Mouse (Mus musculus) intestine, embryonic 16.5 days (tissue): ENCODE data around the gene Olfr988. TPM values are rescaled to one million over a fixed set of nuclear protein-coding genes. Genes with fewer than 3 reads are reported as not detected.
"Not testable (repeated sequence)": the region's sequence is repeated elsewhere in the genome, so short reads cannot be mapped to it uniquely, and the experiment has no call there.

Experiments used
- ATAC-seq: fragments of 200-750 bp; cut with Nextera tagmentation; 2 replicates; pipeline ENCODE4 v1.8.0; 2017; ENCODE audit warnings: moderate TSS enrichment, moderate library complexity
- H3K27ac ChIP-seq: fragments of 300-500 bp; sonication (generic); 2 replicates; pipeline ENCODE4 v1.5.1; 2014; ENCODE audit warnings: mild to moderate bottlenecking, low read length
- H3K27me3 ChIP-seq: fragments of 300-500 bp; sonication (generic); replicated peaks from 2 replicates; pipeline ENCODE4 v1.6.1; 2014; ENCODE audit warnings: low read length, control low read depth, mixed read lengths; ENCODE audit not compliant: control insufficient read depth, insufficient read depth
- H3K36me3 ChIP-seq: fragments of 300-500 bp; sonication (generic); 2 replicates; pipeline ENCODE4 v1.6.1; 2014; ENCODE audit warnings: low read length, control low read depth; ENCODE audit not compliant: control insufficient read depth, insufficient read depth
- H3K4me1 ChIP-seq: fragments of 300-500 bp; sonication (generic); 2 replicates; pipeline ENCODE4 v1.6.1; 2014; ENCODE audit warnings: low read length, control low read depth, mixed read lengths; ENCODE audit not compliant: control insufficient read depth, insufficient read depth
- H3K4me2 ChIP-seq: fragments of 300-500 bp; sonication (generic); 2 replicates; pipeline ENCODE4 v1.6.1; 2014; ENCODE audit warnings: low read depth, low read length, control low read depth
- H3K4me3 ChIP-seq: fragments of 300-500 bp; sonication (generic); 2 replicates; pipeline ENCODE4 v1.5.1; 2014; ENCODE audit warnings: mild to moderate bottlenecking, low read length
- H3K9ac ChIP-seq: fragments of 300-500 bp; sonication (generic); 2 replicates; pipeline ENCODE4 v1.6.1; 2014; ENCODE audit warnings: low read depth, low read length
- H3K9me3 ChIP-seq: fragments of 300-500 bp; sonication (generic); 2 replicates; pipeline ENCODE4 v1.6.1; 2016; ENCODE audit warnings: low read length, control low read depth; ENCODE audit not compliant: control insufficient read depth
- WGBS: fragments of 180-500 bp; shearing (Covaris S2); extraction: QIAGEN DNeasy Blood & Tissue Kit; methylation state at CpG from one replicate; pipeline ENCODE4 v1.1.7; 2014; 5-methylcytosine and 5-hydroxymethylcytosine counted together
- polyA plus RNA-seq: library from polyadenylated mRNA; unstranded; fragments of >200 nt; fragmentation: Nextera tagmentation; extraction: Ambion mirVana; gene quantifications from 2 replicates; pipeline ENCODE4 v1.2.1, GENCODE M21; 2015

Olfr988 gene
- not detected in 2 replicates for polyA plus RNA-seq

- not testable (repeated sequence) for H3K9ac ChIP-seq, ATAC-seq, H3K27me3 ChIP-seq
These were observed at the start of gene Olfr988 for GRCm38 (mm10) chr2:85363127-85363526. Gene Olfr988, minus strand, starts transcription at chr2:85363227.

GRCm38 (mm10) chr2:85409369-85409768 is 46.3 kb upstream of the Olfr988 start, which contains the start of gene Olfr992:
Gene Olfr992, minus strand, starts transcription at chr2:85409469.
- H3K4me3 ChIP-seq: no peak within 1 kb of the TSS
- H3K36me3 ChIP-seq: no peaks in the 10 kb centered on the region
- no peaks in the 10 kb centered on the region for H3K9me3 ChIP-seq
- no peaks in the 10 kb centered on the region for H3K4me1 ChIP-seq
- H3K27ac ChIP-seq: no peak within 1 kb of the TSS
- no peak within 1 kb of the TSS for H3K9ac ChIP-seq
- H3K4me2 ChIP-seq: no peak within 1 kb of the TSS
- no peaks in the 10 kb centered on the region for H3K27me3 ChIP-seq
- 30% methylated on average over 2 of the region's 2 CpGs for WGBS
- ATAC-seq: no peak

More at GRCm38 (mm10) chr2:85363127-85363526, at the start of gene Olfr988:
- H3K4me3 ChIP-seq, H3K27ac ChIP-seq, H3K4me2 ChIP-seq, H3K4me1 ChIP-seq, H3K9me3 ChIP-seq, H3K36me3 ChIP-seq: not testable (repeated sequence)

DNA sequence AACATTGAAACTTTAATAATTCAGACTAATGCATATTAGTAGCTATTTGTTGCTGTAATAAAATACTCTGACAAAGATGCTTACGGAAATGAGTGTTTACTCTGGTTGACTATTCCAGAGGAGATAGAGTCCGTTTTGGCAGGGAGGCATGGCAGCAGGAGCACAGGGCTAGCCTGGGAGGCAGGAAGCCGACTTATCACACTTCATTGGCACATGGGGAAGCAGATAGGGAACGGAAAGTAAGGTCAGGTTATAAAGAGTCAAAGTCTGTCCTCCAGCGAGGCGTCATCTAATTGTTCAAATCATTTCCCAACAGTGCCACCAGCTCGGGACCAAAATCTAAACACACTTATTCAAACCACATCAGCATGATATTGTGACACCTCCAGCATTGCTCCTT is 23.1 kb downstream of the Olfr988 start:
- H3K4me2 ChIP-seq: no peak overlapping the region
- no peaks in the 10 kb centered on the region for H3K27me3 ChIP-seq
- no peak overlapping the region for H3K27ac ChIP-seq
- H3K4me3 ChIP-seq: no peak overlapping the region
- ATAC-seq: no peak
- H3K36me3 ChIP-seq: no peaks in the 10 kb centered on the region
- 70% methylated on average over 7 of the region's 7 CpGs for WGBS
- no peaks in the 10 kb centered on the region for H3K9me3 ChIP-seq
- no peaks in the 10 kb centered on the region for H3K4me1 ChIP-seq
- no peak overlapping the region for H3K9ac ChIP-seq

- H3K4me2 ChIP-seq, H3K4me3 ChIP-seq, H3K27me3 ChIP-seq, H3K9me3 ChIP-seq, H3K27ac ChIP-seq, H3K4me1 ChIP-seq, H3K36me3 ChIP-seq, H3K9ac ChIP-seq, ATAC-seq: not testable (repeated sequence)
These were observed 23.8 kb downstream of the Olfr988 start, which contains the start of gene Olfr987 for GRCm38 (mm10) chr2:85339215-85339614. Gene Olfr987, minus strand, starts transcription at chr2:85339315.

DNA sequence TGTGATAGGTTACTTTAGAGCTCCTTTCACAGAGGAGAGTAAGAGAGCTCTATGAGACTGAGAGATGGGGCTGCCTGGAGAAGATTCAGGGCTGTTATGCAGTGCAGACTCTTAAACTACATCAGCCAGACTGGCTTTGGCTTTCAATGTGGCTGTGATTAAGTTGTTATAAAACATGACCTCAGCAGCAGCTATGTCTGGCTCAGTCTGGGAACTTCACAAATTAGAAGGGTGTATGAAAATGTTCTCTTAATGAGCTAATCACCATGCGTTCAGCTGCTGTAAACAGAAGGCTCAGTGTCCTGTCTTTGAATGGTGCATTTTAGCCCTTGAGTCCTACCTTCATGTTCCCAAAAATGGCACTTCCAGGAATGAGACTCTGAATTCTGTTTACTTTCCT is 43.9 kb downstream of the Olfr988 start:
- no peaks in the 10 kb centered on the region for H3K9me3 ChIP-seq
- no peaks in the 10 kb centered on the region for H3K27me3 ChIP-seq
- no peak overlapping the region for H3K27ac ChIP-seq
- no peaks in the 10 kb centered on the region for H3K36me3 ChIP-seq
- no peak overlapping the region for H3K4me2 ChIP-seq
- no peak for ATAC-seq
- H3K4me1 ChIP-seq: no peaks in the 10 kb centered on the region
- no peak overlapping the region for H3K9ac ChIP-seq
- WGBS: 52% methylated on average over 1 of the region's 1 CpGs
- no peak overlapping the region for H3K4me3 ChIP-seq

Other genes starting within 250 kb of the Olfr988 start
- gene Aplnr, start 227.0 kb downstream of the Olfr988 start, polyA plus RNA-seq: 61.8 and 62.0 TPM in 2 replicates
- gene Lrrc55, start 166.0 kb downstream of the Olfr988 start, polyA plus RNA-seq: 3.4 and 4.0 TPM in 2 replicates
- not detected in 2 replicates for gene Olfr987, start 23.9 kb downstream of the Olfr988 start, polyA plus RNA-seq
- gene Olfr992, start 46.2 kb upstream of the Olfr988 start, polyA plus RNA-seq: not detected in 2 replicates
- gene Olfr993, start 51.6 kb upstream of the Olfr988 start, polyA plus RNA-seq: not detected in 2 replicates
- gene Olfr994, start 73.2 kb upstream of the Olfr988 start, polyA plus RNA-seq: not detected in 2 replicates
- not detected in 2 replicates for gene Olfr995, start 80.4 kb upstream of the Olfr988 start, polyA plus RNA-seq
- gene 4833423E24Rik, start 155.8 kb upstream of the Olfr988 start, polyA plus RNA-seq: 0.09 TPM in 1 of 2 replicates, not detected in the other
- not detected in 2 replicates for gene Olfr996, start 216.0 kb upstream of the Olfr988 start, polyA plus RNA-seq
- gene Olfr998, start 225.7 kb upstream of the Olfr988 start, polyA plus RNA-seq: not detected in 2 replicates
- not detected in 2 replicates for gene Olfr1000, start 248.7 kb upstream of the Olfr988 start, polyA plus RNA-seq